Mouse (Mus musculus) right cerebral cortex, postnatal 10 days (tissue): ENCODE measurements at regions not wholly inside any gene's neighbourhood (a gene's known extent, or its start where the extent isn't known, plus 50 kb on each side); places are given as distances from the start of the nearest gene placed in this dataset.

Experiments
- DNase-seq, 2 experiments: peaks; one replicate each; pipeline ENCODE4 v3.0.0; 2021; ENCODE audit warnings: low spot score in 2 of 2

- DNase-seq, result no peak
Measured at GRCm38 (mm10) chr12:9921591-9922198, 351.8 kb downstream of the Osr1 start.

GRCm38 (mm10) chr12:9924561-9924960 lies 354.6 kb downstream of the Osr1 start:
- DNase-seq, result no peak

DNA sequence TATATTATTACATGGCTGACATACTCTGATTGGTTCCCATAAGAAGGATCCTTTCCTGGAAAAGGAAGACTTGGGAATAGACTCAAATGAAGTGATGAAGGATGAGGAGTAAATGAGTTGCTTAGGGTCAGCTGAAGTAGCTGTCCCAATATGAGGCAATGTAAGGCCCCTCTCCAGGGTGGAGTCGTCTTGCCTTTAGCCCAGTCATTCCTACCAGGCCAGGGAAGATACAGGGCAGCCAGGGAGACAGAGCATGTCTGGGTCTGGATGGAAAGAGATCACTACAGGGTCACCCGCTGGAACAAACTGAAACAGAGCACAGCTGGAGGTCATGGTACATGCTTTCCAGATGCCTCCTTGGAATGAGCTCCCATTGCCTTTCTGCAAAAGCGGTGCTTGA lies 364.2 kb downstream of the Osr1 start:
- no peak for DNase-seq

DNA sequence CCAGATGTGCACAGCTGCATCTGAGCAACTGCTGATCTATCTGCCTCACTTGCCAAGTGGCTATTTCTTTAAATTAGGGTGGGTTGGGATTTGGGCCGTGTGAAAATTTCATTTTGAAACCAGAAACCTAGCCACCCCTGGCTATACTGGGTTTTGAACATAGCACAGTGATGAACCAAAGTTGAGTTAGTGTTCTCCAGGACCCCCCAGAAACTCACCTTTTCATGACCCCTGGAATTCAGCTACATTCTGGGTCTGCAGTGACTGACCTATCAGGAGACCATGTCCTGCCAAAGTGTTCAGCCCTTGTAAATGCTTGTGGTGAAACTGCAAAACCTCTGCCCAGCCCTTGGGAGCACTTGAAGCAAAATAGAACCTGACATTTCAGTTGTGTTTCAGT lies 371.4 kb downstream of the Osr1 start:
- DNase-seq, result no peak

DNA sequence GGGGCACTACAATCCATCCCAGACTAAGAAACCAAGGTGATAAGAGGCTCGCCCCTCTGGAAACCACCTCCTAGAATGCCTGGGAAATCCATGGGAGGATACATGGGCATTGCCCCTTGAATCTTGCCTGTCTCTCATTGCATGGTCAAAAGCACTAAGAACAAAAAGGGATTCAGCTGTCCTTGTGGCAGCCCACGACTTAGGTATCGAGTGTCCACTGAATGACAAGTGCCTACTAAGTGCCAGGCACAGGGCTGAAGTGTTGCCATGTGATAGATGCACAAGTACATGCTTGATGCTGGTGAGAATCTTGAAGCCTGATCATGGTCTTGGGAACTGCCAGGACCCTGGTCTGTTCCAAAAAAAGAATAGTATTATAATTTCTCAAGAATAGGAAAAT lies 371.9 kb downstream of the Osr1 start:
- DNase-seq, result no peak

DNA sequence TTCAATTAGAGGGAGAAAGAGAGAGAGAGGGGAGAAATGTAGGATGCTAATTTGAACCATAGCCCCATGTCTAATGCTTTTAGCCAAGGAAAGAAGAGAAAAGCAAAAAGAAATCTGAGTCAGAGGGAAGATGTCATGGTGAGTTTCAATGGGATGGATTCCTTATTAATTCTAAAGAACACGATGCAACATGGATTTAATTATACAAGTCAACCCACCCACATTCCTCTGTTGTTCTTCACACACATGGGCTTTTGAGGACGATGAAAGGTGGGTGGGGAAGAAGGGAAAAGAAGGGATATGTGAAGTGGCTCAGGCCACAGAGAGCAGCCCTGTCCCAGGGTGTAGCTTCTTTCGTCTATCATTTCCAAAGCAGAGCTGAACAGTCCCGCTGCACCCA lies 378.9 kb downstream of the Osr1 start:
- no peak for DNase-seq

GRCm38 (mm10) chr12:9952372-9952771 lies 382.5 kb downstream of the Osr1 start:
- peak in 1 of 2 experiments; percentile 39 for DNase-seq

GRCm38 (mm10) chr12:9954178-9954888 lies 384.4 kb downstream of the Osr1 start:
- DNase-seq, result no peak

- no peak for DNase-seq
Measured at GRCm38 (mm10) chr12:9969390-9969789, 399.5 kb downstream of the Osr1 start.

DNA sequence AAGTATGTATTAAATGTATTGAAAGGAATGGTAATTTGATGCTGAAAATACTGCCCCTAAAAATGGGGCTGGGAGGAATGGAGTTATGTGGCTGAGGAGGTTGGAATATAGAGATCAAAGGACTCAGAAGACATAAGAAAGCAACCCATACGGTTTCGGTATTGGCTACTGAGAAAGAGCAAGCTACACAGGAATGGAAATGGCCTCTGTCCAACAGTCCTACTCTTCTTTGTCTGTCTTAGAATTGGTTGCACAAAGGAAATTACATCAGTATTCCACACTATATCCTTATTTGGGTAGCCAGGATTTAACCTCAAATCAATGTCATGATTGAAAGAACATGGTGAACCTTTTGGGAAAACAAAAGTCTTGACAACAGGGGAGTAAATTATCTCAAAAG lies 399.0 kb upstream of the Nt5c1b start:
- peak in 1 of 2 experiments; percentile 24 for DNase-seq

- peak; percentile 33 to 45 for DNase-seq
Measured at GRCm38 (mm10) chr12:9978494-9979112, 391.2 kb upstream of the Nt5c1b start.

GRCm38 (mm10) chr12:9979113-9979507 lies 390.7 kb upstream of the Nt5c1b start:
- no peak for DNase-seq

DNA sequence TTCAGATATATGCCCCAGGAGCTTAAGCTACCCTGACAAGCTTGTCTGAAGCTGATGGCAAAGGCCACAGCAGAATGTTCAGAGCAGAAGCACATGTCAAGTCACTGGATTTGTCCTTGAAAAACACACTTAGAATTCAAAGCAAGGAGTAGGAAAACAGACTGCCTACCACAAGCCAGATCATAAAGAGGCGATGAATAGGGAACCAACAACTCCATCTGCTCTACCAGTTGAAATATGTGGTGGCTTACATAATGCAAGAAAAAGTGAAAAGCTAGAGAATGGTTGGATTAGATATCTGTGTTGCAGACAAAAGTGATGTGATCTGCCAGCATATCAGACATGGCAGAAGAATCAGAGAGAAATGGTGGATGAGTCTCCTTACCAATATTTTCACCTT lies 378.5 kb upstream of the Nt5c1b start:
- no peak for DNase-seq

DNA sequence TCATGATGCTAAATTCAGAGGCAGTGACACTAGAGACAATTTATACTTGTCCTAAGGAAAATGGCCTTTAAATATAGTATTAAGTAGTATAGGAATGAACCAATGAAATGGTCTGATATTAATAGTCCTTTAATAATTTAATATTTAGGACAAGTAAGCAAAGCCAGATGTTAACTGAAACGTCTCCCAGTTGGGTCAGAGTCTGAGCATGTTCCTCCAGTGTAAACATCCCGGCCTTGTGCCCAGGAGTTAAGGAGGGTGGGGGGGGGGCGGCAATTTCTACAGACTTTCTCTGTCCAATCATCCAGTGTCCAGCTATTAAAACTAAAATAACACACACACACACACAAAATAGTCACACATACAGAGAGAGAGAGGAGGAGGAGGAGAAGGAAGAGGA lies 374.1 kb upstream of the Nt5c1b start:
- no peak for DNase-seq

DNA sequence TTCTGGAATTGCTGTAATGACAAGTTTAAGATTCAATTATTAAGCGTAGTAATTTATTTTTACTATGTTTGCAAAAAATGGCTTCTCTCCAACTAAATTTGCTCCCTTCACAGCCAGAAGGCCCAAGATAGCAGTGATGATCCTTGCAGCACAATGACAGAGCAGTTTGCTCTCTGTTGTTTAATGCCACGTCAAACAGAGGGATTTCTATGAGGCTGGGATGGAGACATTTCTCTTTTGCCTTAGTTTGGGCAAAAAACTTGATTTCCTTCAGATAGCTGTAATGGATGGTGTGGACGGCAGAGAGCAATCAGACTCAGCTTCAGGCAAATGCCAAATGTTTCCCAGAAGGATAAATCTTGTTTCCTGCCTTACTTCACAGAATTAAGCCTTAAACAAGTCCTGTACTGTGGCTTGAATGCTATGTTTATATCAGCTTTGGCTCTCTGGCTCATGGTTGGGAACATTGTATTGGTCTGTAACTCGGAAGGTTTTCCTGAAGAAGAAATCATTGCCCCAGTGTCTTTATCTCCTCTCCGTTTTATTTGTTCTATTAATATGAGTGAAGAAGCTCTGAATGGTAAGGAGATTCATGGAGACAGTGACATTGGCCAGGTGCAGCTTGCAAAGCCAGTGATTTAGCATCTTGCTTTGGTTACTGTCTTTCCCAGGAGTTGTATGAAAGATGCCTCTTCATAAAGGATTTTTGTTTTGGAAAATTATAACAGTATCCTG lies 373.2 kb upstream of the Nt5c1b start:
- no peak for DNase-seq

DNA sequence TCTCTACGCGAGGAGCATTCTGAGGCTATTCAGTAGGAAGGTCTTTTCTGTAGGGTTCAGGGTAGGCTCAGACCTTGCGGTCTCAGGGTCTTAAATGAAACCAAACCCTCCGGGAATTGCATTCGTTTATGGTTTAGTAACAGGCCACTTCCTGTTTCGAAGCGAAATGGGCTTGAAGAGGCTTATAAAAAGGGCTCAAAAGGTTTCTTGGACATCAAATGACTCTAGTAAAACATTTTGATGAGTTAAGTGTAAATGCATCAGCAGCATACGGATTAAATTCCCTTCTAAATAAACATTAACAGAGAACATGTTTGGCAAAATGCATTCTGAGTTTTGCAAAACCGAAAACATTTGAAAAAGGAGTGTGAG lies 372.6 kb upstream of the Nt5c1b start:
- no peak for DNase-seq

GRCm38 (mm10) chr12:9997571-9997970 lies 372.2 kb upstream of the Nt5c1b start:
- no peak for DNase-seq

- no peak for DNase-seq
Measured at GRCm38 (mm10) chr12:9999933-10000332, 369.8 kb upstream of the Nt5c1b start.

DNA sequence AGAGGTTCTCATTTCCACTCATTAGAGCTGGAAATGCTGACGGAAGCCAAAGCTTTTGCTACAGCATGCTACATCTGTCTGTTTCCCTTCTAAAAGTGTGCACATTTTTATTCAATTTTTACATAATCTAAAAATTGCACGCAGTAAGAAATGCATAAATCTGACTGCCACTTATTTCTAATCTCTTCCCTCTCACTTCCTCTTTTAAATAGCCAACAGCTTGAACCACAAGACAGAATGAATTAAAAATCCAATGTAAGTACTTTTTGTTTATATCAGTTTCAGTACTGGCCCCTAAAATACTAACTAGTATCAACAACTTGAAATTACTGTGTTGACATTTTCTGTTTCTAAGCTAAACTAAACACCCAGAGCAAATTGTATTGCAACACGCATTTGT lies 361.3 kb upstream of the Nt5c1b start:
- no peak for DNase-seq

DNA sequence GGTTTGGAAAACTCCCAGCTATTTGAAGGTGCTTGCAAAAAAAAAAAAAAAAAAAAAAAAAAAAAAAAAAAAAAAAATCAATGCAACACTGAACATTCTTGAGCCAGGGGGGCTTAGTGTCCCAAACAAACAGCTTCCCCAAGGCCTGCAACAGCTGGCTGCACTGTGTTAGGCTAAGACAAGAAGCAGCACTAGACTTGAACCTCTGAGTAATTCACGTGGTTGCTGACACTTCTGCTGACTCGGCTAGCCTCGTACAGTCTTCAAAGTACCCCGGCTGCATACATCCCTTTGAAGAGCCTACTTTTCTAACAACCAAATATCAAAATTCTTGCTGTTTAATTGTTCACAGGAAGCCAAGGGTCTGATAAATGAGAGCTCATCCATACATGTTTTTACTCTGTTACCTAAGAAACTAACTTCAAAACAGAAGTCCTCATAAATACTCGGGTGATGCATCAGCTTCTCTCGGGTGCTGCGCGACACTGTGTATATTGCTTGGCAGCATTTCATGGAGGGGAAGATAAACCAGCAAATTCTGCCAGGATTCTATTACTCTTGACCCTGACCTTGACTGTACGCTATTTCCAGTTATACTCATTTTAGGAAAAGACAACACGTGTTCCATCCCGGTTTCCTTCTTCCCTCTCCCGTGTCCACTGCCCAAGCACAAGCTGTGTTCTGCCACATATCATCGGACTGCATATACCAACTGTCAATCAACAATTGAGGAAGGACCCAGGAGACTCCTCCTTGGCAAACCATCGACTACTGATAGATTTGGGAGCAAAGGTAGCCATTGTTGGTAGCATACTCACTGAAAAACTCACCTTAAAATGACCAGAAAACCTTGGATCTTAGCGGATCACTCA lies 352.8 kb upstream of the Nt5c1b start:
- DNase-seq, result no peak

DNA sequence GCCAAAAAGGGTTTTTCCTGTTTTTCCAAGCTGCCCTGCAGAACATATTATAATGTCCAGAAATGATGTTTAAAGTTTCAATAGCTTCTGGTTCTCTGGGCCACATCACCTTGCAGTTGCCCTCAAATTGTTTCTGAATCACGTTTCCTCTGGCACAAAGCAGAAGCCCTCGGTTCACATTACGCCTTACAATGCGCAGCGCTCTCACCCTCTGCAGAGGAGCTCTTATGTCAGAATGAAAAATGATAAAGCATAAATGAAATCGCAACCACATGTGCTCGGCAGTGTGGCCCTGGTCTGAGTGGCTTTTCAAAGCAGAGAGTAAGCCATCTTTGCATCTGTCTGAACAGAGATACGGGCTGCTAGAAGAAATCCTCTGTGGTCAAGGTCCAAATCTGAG lies 334.3 kb upstream of the Nt5c1b start:
- DNase-seq, result no peak
